Mouse (Mus musculus) heart, postnatal 0 days (tissue): ENCODE measurements at regions not wholly inside any gene's neighbourhood (a gene's known extent, or its start where the extent isn't known, plus 50 kb on each side); places are given as distances from the start of the nearest gene placed in this dataset.

Source experiments
- ATAC-seq: fragments of 200-750 bp; cut with Nextera tagmentation; 2 replicates; pipeline ENCODE4 v1.8.0; 2017; ENCODE audit warnings: low read depth, moderate number of reproducible peaks, moderate library complexity; ENCODE audit not compliant: insufficient read depth
- DNase-seq: peaks from one replicate; pipeline ENCODE4 v3.0.0-alpha.2; 2016; ENCODE audit warnings: low spot score
- H3K27ac ChIP-seq: fragments of 300-500 bp; sonication (generic); 2 replicates; pipeline ENCODE4 v1.5.1; 2014; ENCODE audit warnings: low read depth, mild to moderate bottlenecking
- H3K27me3 ChIP-seq: fragments of 300-500 bp; sonication (generic); 2 replicates; pipeline ENCODE4 v1.6.1; 2014; ENCODE audit warnings: low read length, mixed read lengths; ENCODE audit not compliant: control insufficient read depth, insufficient read depth
- H3K36me3 ChIP-seq: fragments of 300-500 bp; sonication (generic); replicated peaks from 2 replicates; pipeline ENCODE4 v1.6.1; 2014; ENCODE audit warnings: low read length, mixed read lengths; ENCODE audit not compliant: control insufficient read depth, insufficient read depth
- H3K4me1 ChIP-seq: fragments of 300-500 bp; sonication (generic); 2 replicates; pipeline ENCODE4 v1.6.1; 2014; ENCODE audit warnings: antibody characterized with exemption; ENCODE audit not compliant: control insufficient read depth, insufficient read depth
- H3K4me2 ChIP-seq: fragments of 300-500 bp; sonication (generic); 2 replicates; pipeline ENCODE4 v1.6.1; 2014; ENCODE audit warnings: low read depth, mild to moderate bottlenecking, low read length, moderate library complexity
- H3K4me3 ChIP-seq: fragments of 300-500 bp; sonication (generic); 2 replicates; pipeline ENCODE4 v1.5.1; 2014; ENCODE audit warnings: low read depth, low read length
- H3K9ac ChIP-seq: fragments of 300-500 bp; sonication (generic); replicated peaks from 2 replicates; pipeline ENCODE4 v1.6.1; 2014; ENCODE audit warnings: low read depth, low read length, mixed read lengths
- H3K9me3 ChIP-seq: fragments of 300-500 bp; sonication (generic); replicated peaks from 2 replicates; pipeline ENCODE4 v1.6.1; 2016; ENCODE audit warnings: low read length; ENCODE audit not compliant: control insufficient read depth
- CTCF ChIP-seq: IDR thresholded peaks from 2 replicates; pipeline ENCODE4 v1.5.1; 2016; ENCODE audit warnings: antibody characterized with exemption, control low read depth, low read depth
- EP300 ChIP-seq: IDR thresholded peaks from 2 replicates; pipeline ENCODE4 v1.6.1; 2016; ENCODE audit warnings: antibody characterized with exemption, low read depth
- WGBS: fragments of 180-500 bp; shearing (Covaris S2); extraction: QIAGEN DNeasy Blood & Tissue Kit; methylation state at CpG from one replicate; pipeline ENCODE4 v1.1.7; 2014; 5-methylcytosine and 5-hydroxymethylcytosine counted together

DNA sequence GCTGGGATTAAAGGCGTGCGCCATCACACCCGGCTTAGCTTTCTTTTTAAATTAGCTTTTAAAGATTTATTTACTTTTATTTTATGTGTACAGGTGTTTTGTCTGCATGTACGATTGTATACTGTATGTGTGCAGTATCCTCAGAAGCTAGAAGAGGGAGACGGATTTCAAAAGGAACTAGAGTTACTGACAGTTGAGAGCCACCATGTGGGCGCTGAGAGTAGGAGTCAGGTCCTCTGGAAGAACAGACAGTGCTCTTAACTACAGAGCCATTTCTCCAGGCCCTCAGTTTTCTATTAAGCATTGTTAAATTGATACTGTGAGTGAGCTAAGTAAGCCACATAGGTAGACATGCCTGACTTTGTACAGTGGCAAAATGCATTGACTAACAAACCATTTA is 177.9 kb downstream of the Fam43a start:
- TF ChIP-seq EP300: no peak
- TF ChIP-seq CTCF: no peak
- Histone ChIP-seq H3K4me3 (no peak overlapping the region), H3K36me3 (no peaks in the 10 kb centered on the region), H3K4me1 (peaks cover 19% of the 10 kb centered on the region), H3K4me2 (no peak overlapping the region), H3K27me3 (no peaks in the 10 kb centered on the region), H3K9me3 (no peaks in the 10 kb centered on the region), H3K9ac (no peak overlapping the region), H3K27ac (no peak overlapping the region)
- DNase-seq (no peak), ATAC-seq (no peak)
- WGBS: 87% methylated on average over 6 of the region's 6 CpGs

DNA sequence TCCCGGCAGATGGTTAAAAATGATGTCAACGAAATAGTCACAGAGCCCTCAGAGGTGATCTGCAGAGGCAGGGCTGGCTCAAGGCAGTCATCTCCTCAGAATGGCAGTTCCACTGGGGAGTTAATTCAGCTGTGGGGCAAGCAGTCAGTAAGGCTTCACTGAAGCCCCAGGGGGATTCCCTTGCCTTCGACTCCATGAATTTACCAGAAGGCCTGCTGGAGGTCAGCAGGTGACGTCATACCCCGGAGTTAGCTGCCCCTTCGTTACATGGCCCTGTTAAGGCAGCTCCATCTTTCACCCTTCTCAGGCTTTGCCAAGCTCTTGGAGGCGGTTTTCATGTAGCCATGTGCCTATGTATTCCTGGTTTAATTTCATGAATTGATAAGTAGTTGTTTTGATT is 178.6 kb downstream of the Fam43a start:
- TF ChIP-seq EP300: no peak
- TF ChIP-seq CTCF: no peak
- H3K4me1 ChIP-seq: peaks cover 19% of the 10 kb centered on the region
- H3K4me2 ChIP-seq: no peak overlapping the region
- DNase-seq (no peak), ATAC-seq (no peak)
- no peak overlapping the region for H3K9ac ChIP-seq
- H3K9me3 ChIP-seq: no peaks in the 10 kb centered on the region
- H3K4me3 ChIP-seq: no peak overlapping the region
- H3K36me3 ChIP-seq: no peaks in the 10 kb centered on the region
- no peaks in the 10 kb centered on the region for H3K27me3 ChIP-seq
- H3K27ac ChIP-seq: no peak overlapping the region
- 47% methylated on average over 7 of the region's 7 CpGs for WGBS

DNA sequence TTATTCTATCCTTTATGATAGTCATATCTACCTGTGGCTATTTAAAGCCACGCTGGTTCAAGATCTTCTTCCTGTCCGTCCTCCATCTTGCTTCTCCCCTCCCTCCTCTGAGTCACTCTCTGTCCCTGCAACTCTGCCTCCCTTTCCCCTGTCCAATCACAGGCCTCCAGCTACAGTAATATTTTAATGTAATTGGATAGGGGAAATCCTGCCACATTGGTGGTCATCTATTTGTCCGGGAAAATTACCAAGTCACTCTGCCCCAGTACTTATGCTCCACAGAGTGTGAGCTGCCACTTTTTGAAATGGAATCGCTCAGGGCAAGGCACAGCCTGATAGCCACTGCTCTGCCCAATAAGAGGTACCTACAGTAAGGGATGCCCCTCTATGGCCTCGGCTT is 179.4 kb downstream of the Fam43a start:
- H3K4me1 ChIP-seq: peaks cover 19% of the 10 kb centered on the region
- 59% methylated on average over 5 of the region's 5 CpGs for WGBS
- ATAC-seq (no peak), DNase-seq (no peak)
- no peaks in the 10 kb centered on the region for H3K9me3 ChIP-seq
- no peaks in the 10 kb centered on the region for H3K36me3 ChIP-seq
- H3K27ac ChIP-seq: no peak overlapping the region
- TF ChIP-seq CTCF (no peak), EP300 (no peak)
- H3K27me3 ChIP-seq: no peaks in the 10 kb centered on the region
- H3K9ac ChIP-seq: no peak overlapping the region
- no peak overlapping the region for H3K4me2 ChIP-seq
- no peak overlapping the region for H3K4me3 ChIP-seq

DNA sequence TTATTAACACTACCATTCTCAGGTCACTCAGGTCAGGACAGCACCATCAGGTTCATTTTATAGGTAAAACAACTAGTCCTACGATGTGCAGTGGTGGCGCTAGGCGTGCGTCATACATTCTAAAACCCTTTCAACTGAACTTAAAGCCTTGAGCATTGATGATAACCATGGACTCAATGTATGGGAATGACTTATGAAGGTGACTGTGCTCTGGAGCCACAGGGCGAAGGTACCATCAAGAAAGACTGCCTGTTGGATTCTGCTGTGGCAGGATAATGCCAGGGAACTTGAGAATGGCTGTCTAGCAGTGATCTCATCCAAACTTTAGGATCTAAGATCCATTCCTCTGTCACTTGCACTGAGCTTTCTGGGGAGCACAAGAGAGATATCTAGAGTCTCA is 184.7 kb downstream of the Fam43a start:
- no peak overlapping the region for H3K9ac ChIP-seq
- ATAC-seq: no peak
- H3K4me2 ChIP-seq: no peak overlapping the region
- peaks cover 17% of the 10 kb centered on the region for H3K4me1 ChIP-seq
- TF ChIP-seq EP300: no peak
- no peak for TF ChIP-seq CTCF
- H3K4me3 ChIP-seq: no peak overlapping the region
- no peaks in the 10 kb centered on the region for H3K36me3 ChIP-seq
- H3K27me3 ChIP-seq: no peaks in the 10 kb centered on the region
- 93% methylated on average over 5 of the region's 5 CpGs for WGBS
- no peaks in the 10 kb centered on the region for H3K9me3 ChIP-seq
- no peak overlapping the region for H3K27ac ChIP-seq
- no peak for DNase-seq

DNA sequence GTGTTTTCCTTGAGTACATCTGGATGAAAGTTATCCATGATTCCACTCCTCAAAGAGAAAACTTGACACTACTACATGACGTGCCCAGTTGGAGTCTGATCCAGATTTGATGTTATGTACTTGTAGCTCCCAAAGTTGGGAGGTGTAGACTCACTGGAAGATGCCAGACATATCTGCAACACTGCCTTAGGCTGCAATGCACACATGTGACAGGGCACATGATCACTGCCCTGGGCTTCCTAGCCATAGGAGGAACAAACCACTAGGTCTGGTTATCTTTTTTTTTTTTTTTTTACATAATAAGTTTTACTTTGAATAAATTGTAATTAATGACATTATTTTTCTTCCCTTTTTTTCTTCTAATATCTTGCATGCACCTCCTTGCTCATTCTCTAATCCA is 185.4 kb downstream of the Fam43a start:
- Histone ChIP-seq H3K27ac (no peak overlapping the region), H3K4me3 (no peak overlapping the region), H3K4me1 (peaks cover 24% of the 10 kb centered on the region), H3K9ac (no peak overlapping the region), H3K9me3 (no peaks in the 10 kb centered on the region), H3K4me2 (no peak overlapping the region), H3K27me3 (no peaks in the 10 kb centered on the region), H3K36me3 (no peaks in the 10 kb centered on the region)
- ATAC-seq: no peak
- no peak for DNase-seq
- TF ChIP-seq EP300 (no peak), CTCF (no peak)
- 83% methylated on average over 1 of the region's 1 CpGs for WGBS

DNA sequence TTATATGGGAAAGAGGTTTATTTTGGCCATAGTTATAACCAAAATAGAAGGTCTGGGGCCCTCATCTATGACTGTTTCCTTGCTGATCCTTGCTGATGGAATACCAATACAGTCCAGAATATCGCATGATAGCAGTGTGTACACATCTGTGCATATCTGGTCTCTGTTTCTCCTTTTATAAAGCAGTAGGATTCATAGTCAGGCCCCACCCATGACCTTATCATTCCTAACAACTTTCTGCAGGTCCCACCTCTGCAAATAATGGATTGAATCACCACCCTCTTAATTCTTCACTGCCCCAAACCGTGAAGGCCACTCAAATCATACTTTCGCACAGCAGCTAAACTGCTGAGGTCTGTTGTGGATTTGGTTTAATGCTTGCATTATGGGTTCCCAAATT is 186.5 kb downstream of the Fam43a start:
- Histone ChIP-seq H3K4me3 (no peak overlapping the region), H3K9me3 (no peaks in the 10 kb centered on the region), H3K27ac (no peak overlapping the region), H3K9ac (no peak overlapping the region), H3K4me2 (no peak overlapping the region), H3K27me3 (no peaks in the 10 kb centered on the region), H3K36me3 (no peaks in the 10 kb centered on the region), H3K4me1 (peaks cover 35% of the 10 kb centered on the region)
- 91% methylated on average over 3 of the region's 3 CpGs for WGBS
- no peak for TF ChIP-seq CTCF
- TF ChIP-seq EP300: no peak
- DNase-seq: no peak
- no peak for ATAC-seq
